Mouse (Mus musculus) lung, adult 2 months (tissue): ENCODE data around the gene Gm765.

Experiments used
- CTCF ChIP-seq: fragments of 200-500 bp; IDR thresholded peaks from 2 replicates; pipeline ENCODE4 v1.5.1; 2011; ENCODE audit warnings: mild to moderate bottlenecking, low read length, control low read depth; ENCODE audit not compliant: insufficient read depth
- POLR2A ChIP-seq: fragments of 200-500 bp; IDR thresholded peaks from 2 replicates; pipeline ENCODE4 v1.6.1; 2011; ENCODE audit warnings: low read depth, mild to moderate bottlenecking, control low read depth, low read length, borderline replicate concordance; ENCODE audit errors: extremely low read depth

DNA sequence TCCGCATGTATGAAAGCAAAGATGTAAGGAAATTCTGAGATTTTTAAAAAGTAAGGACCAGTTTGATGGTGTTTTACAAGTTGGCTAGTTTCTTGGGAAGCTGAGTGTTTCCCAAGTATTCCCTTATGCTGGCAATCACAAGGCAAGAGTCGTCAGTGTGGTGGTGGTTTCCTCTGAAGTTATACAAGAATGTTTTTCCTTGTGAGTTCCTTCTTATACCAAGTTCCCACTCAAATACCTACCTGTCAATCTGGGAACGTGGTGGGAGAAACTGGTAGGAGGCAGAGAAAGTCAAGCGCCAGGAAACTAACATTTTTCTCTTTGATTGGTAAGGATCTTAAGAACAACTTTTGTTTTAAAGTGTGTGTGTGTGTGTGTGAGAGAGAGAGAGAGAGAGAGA, 23.6 kb upstream of the Gm765 start:
- no peak for TF ChIP-seq CTCF
- no peak for TF ChIP-seq POLR2A
